Mouse (Mus musculus) limb, embryonic 15.5 days (tissue): ENCODE results near the gene Tmco2. TPM values are rescaled to one million over a fixed set of nuclear protein-coding genes. Genes with fewer than 3 reads are reported as not detected.

ENCODE experiments used
- ATAC-seq: fragments of 200-750 bp; cut with Nextera tagmentation; 2 replicates; pipeline ENCODE4 v1.8.0; 2017; ENCODE audit warnings: low read depth, moderate TSS enrichment; ENCODE audit not compliant: insufficient number of reproducible peaks, low FRiP score, low TSS enrichment
- H3K27ac ChIP-seq: fragments of 300-500 bp; sonication (generic); 2 replicates; pipeline ENCODE4 v1.5.1; 2015; ENCODE audit warnings: moderate library complexity, mild to moderate bottlenecking, inconsistent platforms
- H3K27me3 ChIP-seq: fragments of 300-500 bp; sonication (generic); 2 replicates; pipeline ENCODE4 v1.6.1; 2015; ENCODE audit warnings: inconsistent platforms
- H3K36me3 ChIP-seq: fragments of 300-500 bp; sonication (generic); 2 replicates; pipeline ENCODE4 v1.6.1; 2015; ENCODE audit warnings: inconsistent platforms
- H3K4me1 ChIP-seq: fragments of 300-500 bp; sonication (generic); 2 replicates; pipeline ENCODE4 v1.6.1; 2015; ENCODE audit warnings: inconsistent platforms
- H3K4me2 ChIP-seq: fragments of 300-500 bp; sonication (generic); 2 replicates; pipeline ENCODE4 v1.6.1; 2015; ENCODE audit warnings: mild to moderate bottlenecking, inconsistent platforms
- H3K4me3 ChIP-seq: fragments of 300-500 bp; sonication (generic); 2 replicates; pipeline ENCODE4 v1.5.1; 2015; ENCODE audit warnings: mild to moderate bottlenecking, inconsistent platforms
- H3K9ac ChIP-seq: fragments of 300-500 bp; sonication (generic); 2 replicates; pipeline ENCODE4 v1.6.1; 2015; ENCODE audit warnings: inconsistent platforms
- H3K9me3 ChIP-seq: fragments of 300-500 bp; sonication (generic); 2 replicates; pipeline ENCODE4 v1.6.1; 2016; ENCODE audit warnings: inconsistent platforms
- WGBS: fragments of 180-500 bp; shearing (Covaris S2); methylation state at CpG from one replicate; pipeline ENCODE4 v1.1.7; 2015; 5-methylcytosine and 5-hydroxymethylcytosine counted together
- polyA plus RNA-seq: library from polyadenylated mRNA; unstranded; fragments of >200 nt; fragmentation: Nextera tagmentation; extraction: Ambion mirVana; gene quantifications from 2 replicates; pipeline ENCODE4 v1.2.1, GENCODE M21; 2015

Tmco2 gene
- polyA plus RNA-seq, 1 experiment from 2014 or later, result not detected

DNA sequence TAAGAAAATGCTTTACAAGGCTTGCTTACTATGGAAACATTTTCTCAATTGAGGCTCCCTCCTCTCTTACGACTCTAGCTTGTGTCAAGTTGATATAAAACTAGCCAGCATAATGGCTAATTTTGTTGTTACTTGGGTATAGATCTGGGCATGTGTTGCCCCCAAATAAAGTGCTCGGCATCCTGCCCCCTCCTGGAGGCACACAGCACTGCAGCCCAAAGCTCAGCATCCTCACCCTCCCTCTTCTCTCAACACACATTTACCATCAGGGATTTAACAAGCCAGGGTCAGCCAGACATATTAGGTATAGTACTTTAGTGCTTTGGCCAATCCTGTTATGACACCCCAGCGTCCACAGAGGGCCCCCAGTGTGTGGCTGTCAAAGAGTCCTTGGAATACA, 52.7 kb downstream of the Tmco2 start:
- H3K4me2 ChIP-seq, result no peak overlapping the region
- WGBS, result 42% methylated on average over 3 of the region's 3 CpGs
- no peaks in the 10 kb centered on the region for H3K9me3 ChIP-seq
- peaks cover 15% of the 10 kb centered on the region for H3K27me3 ChIP-seq
- H3K27ac ChIP-seq, result no peak overlapping the region
- H3K9ac ChIP-seq, result no peak overlapping the region
- H3K4me3 ChIP-seq, result no peak overlapping the region
- ATAC-seq, result no peak
- peaks cover 28% of the 10 kb centered on the region for H3K36me3 ChIP-seq
- peaks cover 12% of the 10 kb centered on the region; the same call in 1 of the 2 replicates for H3K4me1 ChIP-seq

Other genes with a start within 250 kb of the Tmco2 start
- 25.8 and 26.8 TPM in 2 replicates for gene Exo5, start 184.2 kb downstream of the Tmco2 start, polyA plus RNA-seq
- 7.9 and 8.2 TPM in 2 replicates for gene Zfp69, start 157.5 kb downstream of the Tmco2 start, polyA plus RNA-seq
- gene Smap2, start 92.0 kb downstream of the Tmco2 start, polyA plus RNA-seq, result 11.6 and 13.2 TPM in 2 replicates
- gene Col9a2, start 69.8 kb downstream of the Tmco2 start, polyA plus RNA-seq, result 110 and 122 TPM in 2 replicates
- 27.9 and 30.7 TPM in 2 replicates for gene Zmpste24, start 11.0 kb downstream of the Tmco2 start, polyA plus RNA-seq
- gene Rlf, start 105.9 kb upstream of the Tmco2 start, polyA plus RNA-seq, result 21.5 and 27.3 TPM in 2 replicates
- not detected in 2 replicates for gene Gm12888, start 215.7 kb upstream of the Tmco2 start, polyA plus RNA-seq